Mouse (Mus musculus) cerebellum, postnatal 36 days (tissue): ENCODE results near the gene Gabrb2.

Experiments
- DNase-seq, 2 experiments: peaks; one replicate each; pipeline ENCODE4 v3.0.0; 2021 to 2022; ENCODE audit warnings: mixed read lengths in 2 of 2

Gene Gabrb2

DNA sequence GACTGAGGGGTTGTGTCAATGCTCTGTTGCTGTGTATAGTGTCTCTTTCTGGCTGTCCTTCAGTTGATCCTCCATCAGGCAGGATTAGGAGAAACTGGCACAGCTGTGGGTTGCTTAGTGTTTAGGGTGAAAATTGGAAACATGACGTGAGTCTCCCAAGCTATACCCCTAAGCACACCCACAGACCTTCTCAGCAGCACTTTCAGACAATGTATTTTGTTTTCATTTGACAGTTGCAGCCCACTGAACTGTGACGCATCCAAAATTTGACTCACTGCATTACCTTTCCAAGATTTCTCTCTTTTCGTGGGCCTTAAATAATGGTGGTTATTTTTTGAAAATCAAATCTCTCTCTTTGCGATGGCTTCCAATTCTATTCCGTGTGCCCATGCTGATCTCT, 115.7 kb downstream of the Gabrb2 start:
- no peak for DNase-seq

DNA sequence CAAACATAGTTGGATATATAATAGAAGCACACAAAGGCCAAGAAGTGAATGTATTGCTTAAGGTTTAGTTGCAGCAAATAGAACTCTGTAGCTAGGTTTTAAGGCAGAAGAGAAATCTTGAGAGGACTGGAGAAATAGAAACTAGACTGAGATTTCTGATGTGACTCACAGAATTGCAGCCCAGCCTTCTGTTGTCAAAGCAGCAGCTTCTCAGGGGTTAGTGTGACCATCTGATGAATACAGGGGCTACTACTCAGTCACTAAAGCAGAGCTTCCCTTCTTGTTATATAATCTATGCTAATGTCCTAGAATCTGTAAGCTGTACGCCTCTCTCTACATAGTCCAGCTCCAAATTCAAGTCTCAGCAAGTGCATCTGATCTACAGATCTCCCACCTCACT, 116.3 kb downstream of the Gabrb2 start:
- no peak for DNase-seq

DNA sequence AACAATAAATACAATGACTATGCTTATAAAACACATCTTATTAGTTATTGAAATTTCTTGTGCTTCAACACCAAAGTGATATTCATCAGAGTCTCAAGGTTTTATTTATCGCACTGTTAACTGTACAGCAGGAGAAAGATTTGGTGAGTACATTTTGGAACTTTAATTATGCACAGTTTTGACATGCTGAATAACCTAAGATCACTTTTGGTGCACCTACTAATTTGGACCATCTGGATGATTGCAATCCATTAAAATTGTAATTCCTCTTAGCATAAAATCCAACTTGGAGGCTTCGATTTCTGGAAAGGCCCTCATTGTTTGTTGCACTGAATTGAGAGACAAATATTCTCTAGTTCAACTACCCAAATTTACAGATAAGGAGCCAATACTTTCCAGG, 123.3 kb downstream of the Gabrb2 start:
- no peak for DNase-seq

DNA sequence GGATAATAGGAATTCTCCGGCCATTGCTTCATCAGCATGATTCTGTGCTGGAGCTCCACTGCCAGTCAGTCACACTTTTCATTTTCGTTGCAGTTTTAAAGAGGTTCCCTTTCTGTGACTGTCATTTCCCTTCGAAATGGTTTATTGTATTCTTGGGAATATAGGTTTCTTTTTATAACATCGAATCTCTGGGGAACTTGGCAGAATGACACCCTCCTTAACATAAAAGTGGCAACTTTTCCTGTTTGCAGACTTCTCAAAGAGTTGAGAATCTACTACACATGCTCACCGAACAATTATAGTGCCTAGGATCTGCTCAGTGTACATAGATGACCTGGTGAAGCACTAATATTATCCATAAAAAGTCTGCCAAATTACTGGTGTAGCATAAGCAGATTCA, 146.5 kb downstream of the Gabrb2 start:
- no peak for DNase-seq

DNA sequence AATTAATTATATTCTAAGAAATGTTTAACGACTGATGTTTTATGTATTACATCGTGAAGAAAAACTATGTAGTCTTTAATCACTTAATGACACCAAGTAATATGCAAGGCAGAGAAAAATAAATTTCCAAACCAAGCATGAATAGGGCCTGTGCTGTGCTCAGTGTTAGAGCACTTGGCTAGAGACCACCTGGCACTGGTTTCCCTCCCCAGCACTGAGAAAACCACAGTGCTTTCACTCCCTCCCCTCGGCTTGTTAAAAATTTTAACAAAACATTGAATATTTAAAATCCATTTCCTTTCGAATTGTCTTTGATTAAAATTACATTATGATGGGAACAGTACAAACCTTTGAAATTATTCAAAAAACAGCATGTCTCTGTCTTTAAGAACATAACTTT, 151.9 kb downstream of the Gabrb2 start:
- peak; percentile 40 to 45 for DNase-seq

DNA sequence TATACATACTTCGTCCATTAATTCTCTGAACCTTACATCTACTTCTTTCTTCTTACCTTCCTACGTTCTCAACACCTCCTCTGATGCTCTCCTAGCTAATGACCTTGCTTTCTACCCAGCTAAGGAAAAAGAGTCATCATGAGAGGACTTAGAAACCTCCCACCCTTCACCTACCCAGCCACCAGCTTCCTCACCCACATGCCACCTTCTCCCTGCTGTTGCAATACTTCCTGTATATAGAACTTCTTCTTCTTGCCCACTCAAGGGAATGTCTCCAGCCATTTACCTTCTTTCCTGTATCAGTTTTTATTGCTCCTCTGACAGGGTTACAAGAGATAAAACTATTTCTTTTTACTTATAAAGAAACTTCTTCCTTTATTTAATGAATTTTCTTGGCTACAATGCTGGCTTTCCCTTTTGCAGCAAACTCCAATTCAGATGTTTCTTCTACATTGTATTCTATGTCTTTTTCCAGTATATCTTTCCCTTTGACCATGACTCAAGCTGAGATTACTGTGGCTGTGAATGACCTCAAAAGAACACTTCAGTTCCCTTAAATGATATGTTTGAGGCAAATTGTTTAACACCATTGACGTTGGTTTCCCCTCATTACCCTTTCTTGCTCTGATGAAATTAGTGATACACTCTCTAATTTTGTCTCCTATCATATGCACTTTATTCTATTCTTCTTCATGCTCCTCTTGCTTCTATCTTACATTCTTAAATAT, 155.8 kb downstream of the Gabrb2 start:
- no peak for DNase-seq

DNA sequence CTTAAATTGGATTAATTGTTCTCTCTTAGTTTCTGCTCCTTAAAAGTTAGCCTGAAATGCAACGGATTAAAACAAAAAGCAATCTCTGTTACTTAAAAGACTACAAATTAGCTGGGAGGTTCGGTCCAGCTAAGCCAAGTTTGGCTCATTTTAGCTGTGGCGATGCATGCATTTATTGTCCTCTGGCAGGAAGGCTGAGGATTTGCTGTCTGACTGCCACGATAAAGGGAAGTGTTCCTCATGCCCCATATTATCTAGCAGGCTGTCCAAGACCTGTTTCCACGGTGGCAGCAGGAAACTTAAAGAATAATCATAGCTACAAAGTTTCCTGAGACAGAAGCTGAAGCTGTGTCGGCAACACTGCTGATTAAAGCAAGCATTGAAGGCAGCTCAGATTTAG, 160.2 kb downstream of the Gabrb2 start:
- peak in 1 of 2 experiments; percentile 35 for DNase-seq

DNA sequence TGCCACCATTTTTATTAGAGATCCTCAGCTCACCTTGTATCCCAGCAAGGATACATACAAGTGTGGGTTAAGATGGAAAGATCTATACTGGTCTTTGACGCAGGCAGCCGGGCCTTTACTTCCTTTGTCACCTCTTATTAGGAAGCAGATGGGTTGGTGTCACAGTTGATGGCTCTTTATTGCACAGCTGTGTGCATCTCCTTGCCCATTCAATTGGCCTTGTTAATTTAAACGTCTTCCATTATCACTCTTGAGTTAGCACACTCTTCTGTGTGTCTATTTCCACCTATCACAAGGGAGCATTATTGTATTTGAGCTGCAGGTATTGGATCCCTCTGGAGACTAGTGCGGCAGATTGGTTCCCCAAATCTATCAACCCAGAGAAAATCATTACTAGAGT, 161.6 kb downstream of the Gabrb2 start:
- no peak for DNase-seq

DNA sequence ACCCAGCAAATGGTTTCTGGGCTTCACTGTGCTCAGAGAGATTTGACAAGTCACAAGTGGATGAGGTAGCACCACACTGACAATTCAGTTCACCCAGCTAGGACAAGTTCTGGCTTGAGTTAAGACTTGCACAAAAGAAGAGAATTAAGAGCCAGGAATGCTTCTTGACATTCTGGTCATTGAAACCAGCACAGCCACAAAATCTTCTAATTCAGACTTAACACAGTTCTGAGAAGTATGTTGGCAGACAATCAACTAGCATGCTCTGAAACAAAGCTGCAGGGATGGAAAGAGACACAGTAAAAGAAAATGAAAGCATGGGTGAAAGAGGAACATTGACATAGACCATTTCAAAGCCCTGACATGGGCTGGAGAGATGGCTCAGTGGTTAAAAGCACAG, 162.2 kb downstream of the Gabrb2 start:
- DNase-seq, result no peak

DNA sequence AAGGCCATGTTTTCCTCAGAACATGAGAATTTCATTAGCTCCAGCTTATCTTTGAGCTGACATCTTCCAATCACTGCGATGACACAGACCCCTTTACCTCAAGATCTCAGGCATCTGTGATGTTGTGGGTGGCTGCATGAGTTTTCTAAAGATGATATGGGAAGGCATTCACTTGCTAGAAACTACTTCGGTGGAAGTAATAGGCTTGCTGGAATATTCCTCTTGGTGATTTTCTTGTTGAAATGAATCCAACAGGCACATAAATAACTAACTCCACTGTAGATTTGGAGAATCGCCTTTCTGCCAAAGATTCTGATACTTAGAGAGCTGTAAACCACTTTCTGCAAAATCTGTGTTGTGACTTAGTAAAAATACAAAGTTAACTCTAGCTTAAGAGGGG, 172.9 kb downstream of the Gabrb2 start:
- DNase-seq, result no peak

DNA sequence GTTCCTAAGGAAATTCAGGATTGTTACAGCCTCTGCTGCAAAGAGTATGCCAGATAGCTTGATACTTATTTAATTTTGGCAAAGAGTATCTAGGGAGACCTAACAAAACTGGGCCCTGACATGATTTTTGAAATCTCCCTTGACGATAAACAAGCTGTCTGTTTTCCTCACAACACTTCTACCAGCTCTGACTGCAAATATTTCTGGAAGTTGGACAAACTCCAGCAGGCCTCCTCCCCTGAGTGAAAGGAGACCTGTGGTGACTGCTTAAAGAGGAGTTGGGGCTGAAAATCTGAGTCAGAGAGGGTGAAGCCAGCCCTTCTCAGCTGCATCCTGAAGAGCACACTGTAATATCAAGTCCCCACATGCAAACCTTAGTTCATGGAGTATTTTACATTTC, 186.7 kb downstream of the Gabrb2 start:
- peak; percentile 65 to 75 for DNase-seq

DNA sequence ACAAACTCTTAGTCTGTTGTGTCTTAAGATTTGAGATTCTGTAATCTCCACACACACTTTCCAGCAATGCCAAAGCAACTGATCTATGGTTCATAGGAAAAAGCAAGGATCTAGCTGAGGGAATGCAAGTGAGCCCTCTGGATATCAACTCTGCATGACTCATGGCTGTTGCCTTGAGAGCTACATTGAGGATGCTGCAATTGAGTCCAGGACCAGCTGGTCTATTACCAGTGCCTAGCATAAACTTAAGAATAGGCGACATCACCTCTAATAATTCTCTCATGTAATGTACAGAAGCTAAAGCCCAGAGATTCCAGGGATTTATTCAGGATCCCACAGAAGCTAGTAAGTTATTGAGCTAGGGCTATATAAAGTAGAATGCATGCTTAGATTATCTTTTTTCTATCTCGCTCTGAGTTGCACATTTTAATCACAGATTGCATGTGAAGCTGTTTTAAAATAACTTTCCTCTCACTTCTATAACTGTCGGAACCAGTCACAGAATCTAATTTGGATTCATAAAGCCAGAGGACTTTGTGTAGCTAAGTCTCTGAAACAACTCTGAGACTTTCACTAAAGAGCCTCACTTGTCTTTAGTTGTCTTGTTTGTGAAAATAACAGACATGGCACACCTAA, 189.7 kb downstream of the Gabrb2 start:
- no peak for DNase-seq

DNA sequence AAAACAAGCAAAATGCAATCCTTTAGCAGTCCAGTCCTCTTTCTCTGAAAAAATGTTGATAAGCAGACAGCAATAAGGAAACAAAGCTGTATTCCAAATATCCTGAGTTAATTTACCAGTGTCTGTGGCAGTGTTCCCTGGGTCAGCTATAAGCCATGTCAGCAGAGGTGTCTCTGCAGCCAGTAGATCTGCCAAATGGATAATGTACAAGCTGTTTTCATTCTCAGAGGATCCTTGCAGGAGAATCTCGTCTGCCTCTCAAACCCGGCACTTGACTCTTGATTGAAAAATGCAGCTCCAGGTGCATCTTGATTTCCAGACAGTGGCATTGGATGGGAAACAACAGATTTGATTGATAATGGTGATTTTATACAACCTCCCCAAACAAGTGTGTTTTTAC, 198.6 kb downstream of the Gabrb2 start:
- peak; percentile 29 to 48 for DNase-seq

DNA sequence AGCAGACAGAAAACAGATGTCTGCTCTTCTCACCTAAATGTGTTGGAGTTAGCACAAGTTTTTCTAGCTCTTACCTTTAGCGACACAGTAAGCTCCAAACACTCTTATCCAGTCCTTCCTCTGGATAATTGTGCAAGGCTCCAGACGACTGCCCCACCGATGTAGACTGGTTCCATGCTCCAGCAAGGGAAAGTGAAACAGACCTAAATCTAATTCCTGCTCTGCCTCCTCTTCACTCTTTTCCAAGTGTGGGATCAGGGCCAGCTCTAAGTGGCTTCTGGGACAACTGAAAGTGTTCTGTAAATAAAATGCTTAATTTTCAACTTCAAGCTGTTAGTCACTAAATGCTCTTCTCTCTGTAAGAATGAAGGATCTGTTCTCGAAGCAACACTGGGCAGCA, 201.6 kb downstream of the Gabrb2 start:
- DNase-seq, result peak in 1 of 2 experiments; percentile 32

DNA sequence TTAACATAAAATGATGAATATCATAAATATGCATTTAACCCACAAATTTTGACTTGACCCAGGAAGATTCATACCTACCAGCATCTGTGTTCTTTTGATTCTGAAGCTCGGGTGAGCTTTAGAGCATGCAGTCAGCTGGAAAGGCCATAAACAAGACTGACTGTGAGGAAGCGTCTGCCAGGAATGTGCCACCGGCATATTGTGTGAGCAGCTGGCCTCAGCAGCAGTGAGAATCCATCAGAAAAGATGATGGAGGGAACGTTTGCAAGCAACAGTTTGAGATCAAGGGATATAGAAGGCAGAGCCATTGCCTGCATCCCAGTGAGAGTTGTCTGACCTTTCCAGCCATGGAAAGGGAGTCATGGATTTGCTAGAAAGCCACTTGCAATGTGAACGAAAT, 230.6 kb downstream of the Gabrb2 start:
- peak; percentile 77 to 79 for DNase-seq

DNA sequence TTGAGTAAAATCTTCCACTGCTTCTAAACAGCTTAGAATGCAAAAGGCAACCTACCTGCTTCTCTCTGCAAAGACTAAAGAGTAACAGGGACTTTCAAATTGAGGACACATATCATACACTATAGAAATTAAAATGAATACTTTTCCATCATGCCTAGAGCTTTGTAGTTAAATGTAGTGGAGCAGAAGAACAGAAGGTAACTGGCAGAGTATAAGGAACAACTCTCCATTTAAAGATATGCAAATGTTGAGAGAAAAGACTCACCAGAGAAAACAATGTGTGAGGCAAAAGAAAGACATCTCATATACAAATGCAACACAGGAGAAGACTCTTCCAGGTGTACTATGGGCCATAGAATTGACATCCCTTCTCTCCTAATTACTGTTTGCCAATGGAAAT, 232.0 kb downstream of the Gabrb2 start:
- DNase-seq, result no peak

DNA sequence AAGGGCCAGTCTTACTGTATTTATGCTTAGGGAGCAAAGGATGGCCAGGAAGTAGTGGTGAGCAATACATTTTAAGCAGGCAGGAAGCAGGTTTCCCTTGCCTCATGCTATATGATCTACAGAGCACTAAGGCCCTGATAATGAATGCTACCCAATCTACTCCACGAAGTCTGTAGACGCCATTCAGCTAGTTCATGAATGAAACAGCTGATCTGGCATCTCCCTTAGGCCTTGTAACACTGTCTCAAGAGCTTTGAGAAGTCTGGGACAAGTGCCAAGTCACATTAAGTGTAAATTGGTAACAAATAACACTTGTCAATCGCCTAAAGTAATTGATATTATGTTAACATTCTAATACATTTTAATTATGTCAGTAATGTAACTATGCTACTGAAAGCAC, 234.6 kb downstream of the Gabrb2 start:
- DNase-seq, result no peak

DNA sequence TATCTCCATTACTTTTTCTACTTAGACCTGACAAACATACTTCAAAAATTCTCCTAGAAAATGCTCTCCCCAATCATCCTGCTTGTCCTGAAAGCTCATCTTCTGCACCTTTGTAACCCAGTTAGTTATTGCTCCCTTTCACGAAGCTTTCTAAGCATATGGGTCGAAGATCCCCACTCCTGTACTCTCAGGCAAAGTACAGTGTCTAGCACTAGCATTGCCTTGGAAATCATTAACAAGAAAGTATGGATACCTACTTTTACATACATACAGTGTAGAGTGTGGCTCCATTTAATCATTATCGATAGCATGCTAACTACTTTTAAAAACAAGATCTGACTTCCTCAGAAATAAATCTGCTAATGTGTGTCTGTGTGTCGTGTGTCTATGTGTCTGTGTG, 249.1 kb downstream of the Gabrb2 start:
- no peak for DNase-seq
